Mouse (Mus musculus): ENCODE data around the gene Zfp668. TPM values are rescaled to one million over a fixed set of nuclear protein-coding genes. Genes with fewer than 3 reads are reported as not detected.
"Not testable (repeated sequence)": the region's sequence is repeated elsewhere in the genome, so short reads cannot be mapped to it uniquely, and the experiment has no call there.

Gene Zfp668
- polyA plus RNA-seq, 1 experiment: 2.9 TPM

GRCm38 (mm10) chr7:127841340-127842000 is 35.2 kb downstream of the Zfp668 start:
- peak; percentile 86 for DNase-seq (ENCODE audit: low spot score)

- no peak for DNase-seq (ENCODE audit: low spot score)
These were observed 35.7 kb downstream of the Zfp668 start for GRCm38 (mm10) chr7:127840886-127841285.

- DNase-seq (ENCODE audit: low spot score): not testable (repeated sequence)
These were observed 36.6 kb downstream of the Zfp668 start for GRCm38 (mm10) chr7:127840031-127840430.

- DNase-seq (ENCODE audit: low spot score): not testable (repeated sequence)
These were observed 38.8 kb downstream of the Zfp668 start for GRCm38 (mm10) chr7:127837878-127838277.

GRCm38 (mm10) chr7:127837473-127837872 is 39.2 kb downstream of the Zfp668 start:
- DNase-seq (ENCODE audit: low spot score): no peak

- DNase-seq (ENCODE audit: low spot score): no peak
These were observed 41.1 kb downstream of the Zfp668 start for GRCm38 (mm10) chr7:127835550-127835949.

- no peak for DNase-seq (ENCODE audit: low spot score)
These were observed 52.3 kb downstream of the Zfp668 start, which contains the start of the genes Stx4a and Stx1b for GRCm38 (mm10) chr7:127824176-127824871. TSS of gene Stx4a (plus strand) at chr7:127824294. TSS of gene Stx1b (minus strand) at chr7:127824549.

GRCm38 (mm10) chr7:127823236-127824171 is 53.1 kb downstream of the Zfp668 start:
- no peak for DNase-seq (ENCODE audit: low spot score)

- no peak for DNase-seq (ENCODE audit: low spot score)
These were observed 54.1 kb downstream of the Zfp668 start for GRCm38 (mm10) chr7:127822494-127822893.

- DNase-seq (ENCODE audit: low spot score): no peak
These were observed 55.7 kb downstream of the Zfp668 start for GRCm38 (mm10) chr7:127820836-127821509.

- DNase-seq (ENCODE audit: low spot score): no peak
These were observed 58.9 kb downstream of the Zfp668 start for GRCm38 (mm10) chr7:127817776-127818175.

GRCm38 (mm10) chr7:127817053-127817452 is 59.6 kb downstream of the Zfp668 start:
- DNase-seq (ENCODE audit: low spot score): no peak

- no peak for DNase-seq (ENCODE audit: low spot score)
These were observed 60.4 kb downstream of the Zfp668 start for GRCm38 (mm10) chr7:127815954-127816821.

GRCm38 (mm10) chr7:127815116-127815665 is 61.4 kb downstream of the Zfp668 start:
- no peak for DNase-seq (ENCODE audit: low spot score)

GRCm38 (mm10) chr7:127814241-127814921 is 62.2 kb downstream of the Zfp668 start:
- no peak for DNase-seq (ENCODE audit: low spot score)

GRCm38 (mm10) chr7:127813821-127814220 is 62.8 kb downstream of the Zfp668 start:
- DNase-seq (ENCODE audit: low spot score): no peak
